Mouse (Mus musculus): ENCODE results near the gene Zfp276. TPM values are rescaled to one million over a fixed set of nuclear protein-coding genes. Genes with fewer than 3 reads are reported as not detected.

Gene Zfp276
- total RNA-seq, 1 experiment: 14.8 TPM

- in situ Hi-C loops (cut with MboI; ENCODE audit: low sequenced_read_pairs in 2 of 2, unreplicated experiment in 2 of 2): no loop called here
- Histone ChIP-seq H3K9me3 (ENCODE audit: control insufficient read depth, insufficient read depth, low read depth, low read length) (no peaks in the 10 kb centered on the region), H3K4me1 (ENCODE audit: control insufficient read depth in 2 of 2, insufficient read depth in 2 of 2, low read length in 2 of 2, poor library complexity in 1 of 2) (no peaks in the 10 kb centered on the region), H3K36me3 (ENCODE audit: control insufficient read depth, insufficient read depth, low read length, poor library complexity, severe bottlenecking) (peaks cover 22% of the 10 kb centered on the region; the same call in 1 of the 2 replicates), H3K9ac (ENCODE audit: insufficient read depth, low read depth, low read length, poor library complexity, severe bottlenecking) (no peak overlapping the region), H3K4me3 (ENCODE audit: insufficient read depth in 1 of 2, low read depth in 1 of 2, low read length in 2 of 2, poor library complexity in 1 of 2, severe bottlenecking in 1 of 2) (no peak overlapping the region), H3K27ac (ENCODE audit: insufficient read depth, low read depth, low read length, poor library complexity, severe bottlenecking) (no peak overlapping the region)
- no peak for TF ChIP-seq ZC3H11A (IDR thresholded peaks at IDR 0.05; ENCODE audit: borderline replicate concordance, low read depth, low read length)
- TF ChIP-seq HCFC1 (IDR thresholded peaks at IDR 0.05; ENCODE audit: borderline replicate concordance, insufficient read depth, low read length): no peak
- no peak for TF ChIP-seq MAFK (IDR thresholded peaks at IDR 0.05; ENCODE audit: insufficient read depth, low read depth, low read length)
- no peak for TF ChIP-seq CHD2 (IDR thresholded peaks at IDR 0.05; ENCODE audit: low read depth, low read length)
- TF ChIP-seq ZNF384 (IDR thresholded peaks at IDR 0.05; ENCODE audit: low read depth, low read length): no peak
- no peak for DNase-seq (ENCODE audit: low read depth, low spot score)
These were observed 44.3 kb downstream of the Zfp276 start for GRCm38 (mm10) chr8:123298301-123298700.

DNA sequence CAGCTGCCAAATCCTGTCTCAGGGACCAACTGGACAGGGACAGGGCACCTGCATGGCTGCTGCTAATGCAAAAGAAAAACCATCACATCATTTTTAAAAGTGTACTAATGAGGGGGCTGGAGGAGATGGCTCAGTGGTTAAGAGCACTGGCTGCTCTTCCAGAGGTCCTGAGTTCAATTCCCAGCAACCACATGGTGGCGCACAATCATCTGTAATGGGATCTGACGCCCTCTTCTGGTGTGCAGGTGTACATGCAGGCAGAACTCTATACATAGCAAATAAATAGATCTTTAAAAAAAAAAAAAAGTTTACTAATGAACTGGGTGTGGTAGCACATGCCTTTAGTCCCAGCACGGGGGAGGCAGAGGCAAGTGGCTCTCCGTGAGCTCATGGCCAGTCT lies 54.7 kb downstream of the Zfp276 start:
- Histone ChIP-seq H3K36me3 (ENCODE audit: control insufficient read depth, insufficient read depth, low read length, poor library complexity, severe bottlenecking) (peaks cover 22% of the 10 kb centered on the region), H3K4me1 (ENCODE audit: control insufficient read depth in 2 of 2, insufficient read depth in 2 of 2, low read length in 2 of 2, poor library complexity in 1 of 2) (no peaks in the 10 kb centered on the region), H3K4me3 (ENCODE audit: insufficient read depth in 1 of 2, low read depth in 1 of 2, low read length in 2 of 2, poor library complexity in 1 of 2, severe bottlenecking in 1 of 2) (no peak overlapping the region), H3K9me3 (ENCODE audit: control insufficient read depth, insufficient read depth, low read depth, low read length) (no peaks in the 10 kb centered on the region), H3K27ac (ENCODE audit: insufficient read depth, low read depth, low read length, poor library complexity, severe bottlenecking) (no peak overlapping the region), H3K9ac (ENCODE audit: insufficient read depth, low read depth, low read length, poor library complexity, severe bottlenecking) (no peak overlapping the region)
- no peak for DNase-seq (ENCODE audit: low read depth, low spot score)
- in situ Hi-C loops (cut with MboI; ENCODE audit: low sequenced_read_pairs in 2 of 2, unreplicated experiment in 2 of 2): no loop called here
- TF ChIP-seq ZNF384 (IDR thresholded peaks at IDR 0.05; ENCODE audit: low read depth, low read length) (no peak), CHD2 (IDR thresholded peaks at IDR 0.05; ENCODE audit: low read depth, low read length) (no peak), MAFK (IDR thresholded peaks at IDR 0.05; ENCODE audit: insufficient read depth, low read depth, low read length) (no peak), ZC3H11A (IDR thresholded peaks at IDR 0.05; ENCODE audit: borderline replicate concordance, low read depth, low read length) (no peak), HCFC1 (IDR thresholded peaks at IDR 0.05; ENCODE audit: borderline replicate concordance, insufficient read depth, low read length) (no peak)

DNA sequence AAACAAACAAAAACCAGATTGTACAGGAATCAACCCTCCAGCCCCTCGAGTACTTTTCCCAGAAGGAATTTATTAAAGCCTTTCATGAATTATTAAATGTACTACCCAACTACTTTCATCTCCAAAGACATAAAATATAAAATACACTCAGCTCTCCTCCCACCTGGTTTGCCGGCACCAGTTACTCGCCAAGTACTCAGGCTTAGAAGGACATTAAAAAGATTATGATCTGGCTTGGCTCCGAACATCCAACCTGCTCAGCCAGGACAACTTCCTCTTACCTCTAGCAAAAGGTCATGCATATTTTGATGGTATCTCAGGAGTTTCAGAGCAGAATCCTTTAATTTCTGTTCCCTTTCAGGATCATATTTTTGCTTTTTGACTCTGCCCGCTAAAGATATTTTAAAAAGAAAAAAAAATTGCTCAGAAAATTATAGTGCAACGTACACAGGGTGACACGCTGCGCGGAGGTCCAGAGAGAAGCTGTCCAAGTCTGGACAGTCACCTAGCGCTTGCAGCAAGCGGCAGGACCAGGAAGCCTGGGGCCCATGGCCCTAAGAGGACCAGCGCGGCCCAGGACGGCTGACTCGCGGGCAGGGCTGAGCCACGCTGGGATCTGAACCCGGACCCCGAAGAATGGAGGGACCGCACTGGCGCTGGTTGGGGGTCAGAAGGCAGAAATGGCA lies 63.9 kb downstream of the Zfp276 start:
- Histone ChIP-seq H3K36me3 (ENCODE audit: control insufficient read depth, insufficient read depth, low read length, poor library complexity, severe bottlenecking) (peaks cover 5% of the 10 kb centered on the region; the same call in 1 of the 2 replicates), H3K27ac (ENCODE audit: insufficient read depth, low read depth, low read length, poor library complexity, severe bottlenecking) (no peak overlapping the region), H3K9me3 (ENCODE audit: control insufficient read depth, insufficient read depth, low read depth, low read length) (no peaks in the 10 kb centered on the region), H3K9ac (ENCODE audit: insufficient read depth, low read depth, low read length, poor library complexity, severe bottlenecking) (peak overlapping the region; percentile 87), H3K4me3 (ENCODE audit: insufficient read depth in 1 of 2, low read depth in 1 of 2, low read length in 2 of 2, poor library complexity in 1 of 2, severe bottlenecking in 1 of 2) (peak overlapping the region; percentile 82 to 89), H3K4me1 (ENCODE audit: control insufficient read depth in 2 of 2, insufficient read depth in 2 of 2, low read length in 2 of 2, poor library complexity in 1 of 2) (peaks cover 3 to 7% of the 10 kb centered on the region in 2 experiments; a peak in 2 of 4 replicates)
- TF ChIP-seq HCFC1 (IDR thresholded peaks at IDR 0.05; ENCODE audit: borderline replicate concordance, insufficient read depth, low read length) (no peak), MAFK (IDR thresholded peaks at IDR 0.05; ENCODE audit: insufficient read depth, low read depth, low read length) (no peak), ZNF384 (IDR thresholded peaks at IDR 0.05; ENCODE audit: low read depth, low read length) (no peak), ZC3H11A (IDR thresholded peaks at IDR 0.05; ENCODE audit: borderline replicate concordance, low read depth, low read length) (no peak), CHD2 (IDR thresholded peaks at IDR 0.05; ENCODE audit: low read depth, low read length) (no peak)
- in situ Hi-C loops (cut with MboI; ENCODE audit: low sequenced_read_pairs in 2 of 2, unreplicated experiment in 2 of 2): no loop called here
- no peak for DNase-seq (ENCODE audit: low read depth, low spot score)

- Histone ChIP-seq H3K4me3 (ENCODE audit: insufficient read depth in 1 of 2, low read depth in 1 of 2, low read length in 2 of 2, poor library complexity in 1 of 2, severe bottlenecking in 1 of 2) (peak within 1 kb of the TSS; percentile 82 to 89), H3K9ac (ENCODE audit: insufficient read depth, low read depth, low read length, poor library complexity, severe bottlenecking) (peak within 1 kb of the TSS; percentile 87), H3K27ac (ENCODE audit: insufficient read depth, low read depth, low read length, poor library complexity, severe bottlenecking) (no peak within 1 kb of the TSS; the same call in 1 of the 2 replicates), H3K36me3 (ENCODE audit: control insufficient read depth, insufficient read depth, low read length, poor library complexity, severe bottlenecking) (peaks cover 4% of the 10 kb centered on the region; the same call in 1 of the 2 replicates), H3K9me3 (ENCODE audit: control insufficient read depth, insufficient read depth, low read depth, low read length) (no peaks in the 10 kb centered on the region), H3K4me1 (ENCODE audit: control insufficient read depth in 2 of 2, insufficient read depth in 2 of 2, low read length in 2 of 2, poor library complexity in 1 of 2) (peaks cover 3 to 7% of the 10 kb centered on the region in 2 experiments; a peak in 2 of 4 replicates)
- TF ChIP-seq ZNF384 (IDR thresholded peaks at IDR 0.05; ENCODE audit: low read depth, low read length) (no peak), HCFC1 (IDR thresholded peaks at IDR 0.05; ENCODE audit: borderline replicate concordance, insufficient read depth, low read length) (no peak), CHD2 (IDR thresholded peaks at IDR 0.05; ENCODE audit: low read depth, low read length) (no peak)
- in situ Hi-C loops (cut with MboI; ENCODE audit: low sequenced_read_pairs in 2 of 2, unreplicated experiment in 2 of 2): no loop called here
- DNase-seq (ENCODE audit: low read depth, low spot score): peak; percentile 96
These were observed 64.5 kb downstream of the Zfp276 start, which contains the start of gene Fanca for GRCm38 (mm10) chr8:123318467-123318911. TSS of gene Fanca (minus strand) at chr8:123318576.

Other genes starting within 250 kb of the Zfp276 start
- 155 and 194 TPM in 2 replicates for gene Ankrd11, start 211.9 kb upstream of the Zfp276 start, total RNA-seq (2012; rRNA removed)
- 106 and 160 TPM in 2 replicates for gene Spg7, start 191.3 kb upstream of the Zfp276 start, total RNA-seq (2012; rRNA removed)
- gene Rpl13, start 151.8 kb upstream of the Zfp276 start, total RNA-seq (2012; rRNA removed): 2,643 and 2,912 TPM in 2 replicates
- 1.8 and 4.9 TPM in 2 replicates for gene Cpne7, start 136.8 kb upstream of the Zfp276 start, total RNA-seq (2012; rRNA removed)
- 3.1 and 3.3 TPM in 2 replicates for gene Sult5a1, start 95.9 kb upstream of the Zfp276 start, total RNA-seq (2012; rRNA removed)
- gene Dpep1, start 68.0 kb upstream of the Zfp276 start, total RNA-seq (2012; rRNA removed): not detected in 2 replicates
- 68.8 and 86.0 TPM in 2 replicates for gene Chmp1a, start 41.4 kb upstream of the Zfp276 start, total RNA-seq (2012; rRNA removed)
- 1.2 and 1.4 TPM in 2 replicates for gene Spata33, start 41.4 kb upstream of the Zfp276 start, total RNA-seq (2012; rRNA removed)
- gene Cdk10, start 29.4 kb upstream of the Zfp276 start, total RNA-seq (2012; rRNA removed): 42.7 and 58.9 TPM in 2 replicates
- 1.2 and 1.7 TPM in 2 replicates for gene Spata2l, start 18.0 kb upstream of the Zfp276 start, total RNA-seq (2012; rRNA removed)
- gene Vps9d1, start 153 bp downstream of the Zfp276 start, total RNA-seq (2012; rRNA removed): 10.8 and 15.4 TPM in 2 replicates
- gene Fanca, start 64.4 kb downstream of the Zfp276 start, total RNA-seq (2012; rRNA removed): 31.7 and 52.6 TPM in 2 replicates
- gene Spire2, start 78.5 kb downstream of the Zfp276 start, total RNA-seq (2012; rRNA removed): 8.8 and 13.6 TPM in 2 replicates
- gene Tcf25, start 119.6 kb downstream of the Zfp276 start, total RNA-seq (2012; rRNA removed): 87.2 and 114 TPM in 2 replicates
- gene Mc1r, start 152.9 kb downstream of the Zfp276 start, total RNA-seq (2012; rRNA removed): 0.27 and 0.42 TPM in 2 replicates
- 69.1 and 117 TPM in 2 replicates for gene Tubb3, start 157.2 kb downstream of the Zfp276 start, total RNA-seq (2012; rRNA removed)
- 34.3 and 42.5 TPM in 2 replicates for gene Def8, start 169.3 kb downstream of the Zfp276 start, total RNA-seq (2012; rRNA removed)
- gene Afg3l1, start 223.7 kb downstream of the Zfp276 start, total RNA-seq (2012; rRNA removed): 80.0 and 96.7 TPM in 2 replicates